Mouse (Mus musculus) limb, embryonic 14.5 days (tissue): ENCODE measurements at regions not wholly inside any gene's neighbourhood (a gene's known extent, or its start where the extent isn't known, plus 50 kb on each side); places are given as distances from the start of the nearest gene placed in this dataset.

Source experiments
- ATAC-seq: fragments of 200-750 bp; cut with Nextera tagmentation; 2 replicates; pipeline ENCODE4 v1.8.0; 2017; ENCODE audit warnings: low read depth, moderate number of reproducible peaks, moderate TSS enrichment; ENCODE audit not compliant: low FRiP score
- DNase-seq: peaks from one replicate; pipeline ENCODE4 v3.0.0-alpha.2; 2015; ENCODE audit warnings: low spot score
- H3K27ac ChIP-seq: fragments of 300-500 bp; sonication (generic); replicated peaks from 2 replicates; pipeline ENCODE4 v1.5.1; 2014; ENCODE audit warnings: low read depth, mild to moderate bottlenecking, low read length, moderate library complexity, mixed read lengths
- H3K27me3 ChIP-seq: fragments of 300-500 bp; sonication (generic); 2 replicates; pipeline ENCODE4 v1.6.1; 2014; ENCODE audit warnings: low read length, mixed read lengths; ENCODE audit not compliant: control insufficient read depth, insufficient read depth
- H3K36me3 ChIP-seq: fragments of 300-500 bp; sonication (generic); 2 replicates; pipeline ENCODE4 v1.6.1; 2014; ENCODE audit warnings: mild to moderate bottlenecking, low read length, moderate library complexity, mixed read lengths; ENCODE audit not compliant: control insufficient read depth, insufficient read depth
- H3K4me1 ChIP-seq: fragments of 300-500 bp; sonication (generic); 2 replicates; pipeline ENCODE4 v1.6.1; 2014; ENCODE audit warnings: antibody characterized with exemption, low read length, mixed read lengths; ENCODE audit not compliant: control insufficient read depth, insufficient read depth
- H3K4me2 ChIP-seq: fragments of 300-500 bp; sonication (generic); replicated peaks from 2 replicates; pipeline ENCODE4 v1.6.1; 2014; ENCODE audit warnings: low read depth, mild to moderate bottlenecking, low read length, moderate library complexity; ENCODE audit not compliant: severe bottlenecking
- H3K4me3 ChIP-seq: fragments of 300-500 bp; sonication (generic); replicated peaks from 2 replicates; pipeline ENCODE4 v1.5.1; 2014; ENCODE audit warnings: low read length
- H3K9ac ChIP-seq: fragments of 300-500 bp; sonication (generic); 2 replicates; pipeline ENCODE4 v1.6.1; 2014; ENCODE audit warnings: mild to moderate bottlenecking, low read depth, low read length, moderate library complexity; ENCODE audit not compliant: severe bottlenecking
- H3K9me3 ChIP-seq: fragments of 300-500 bp; sonication (generic); 2 replicates; pipeline ENCODE4 v1.6.1; 2016; ENCODE audit warnings: low read length; ENCODE audit not compliant: control insufficient read depth
- POLR2A ChIP-seq: fragments of 200-500 bp; IDR thresholded peaks from 2 replicates; pipeline ENCODE4 v1.8.0; 2012; ENCODE audit warnings: inconsistent platforms, mild to moderate bottlenecking, moderate library complexity, borderline replicate concordance; ENCODE audit not compliant: insufficient read depth, insufficient read length; ENCODE audit errors: extremely low read depth
- WGBS: fragments of 180-500 bp; shearing (Covaris S2); extraction: QIAGEN DNeasy Blood & Tissue Kit; methylation state at CpG from one replicate; pipeline ENCODE4 v1.1.7; 2014; 5-methylcytosine and 5-hydroxymethylcytosine counted together

- Histone ChIP-seq H3K4me3 (no peak overlapping the region), H3K27me3 (no peaks in the 10 kb centered on the region), H3K9me3 (no peaks in the 10 kb centered on the region), H3K4me2 (no peak overlapping the region), H3K9ac (no peak overlapping the region), H3K36me3 (no peaks in the 10 kb centered on the region), H3K27ac (no peak overlapping the region), H3K4me1 (no peaks in the 10 kb centered on the region)
- no peak for DNase-seq
- 51% methylated on average over 1 of the region's 1 CpGs for WGBS
- TF ChIP-seq POLR2A, result no peak
- no peak for ATAC-seq
These were observed 95.6 kb upstream of the Cdyl start for GRCm38 (mm10) chr13:35564006-35564405.

GRCm38 (mm10) chr13:35581616-35582015 lies 78.0 kb upstream of the Cdyl start:
- Histone ChIP-seq H3K9me3 (no peaks in the 10 kb centered on the region), H3K4me2 (no peak overlapping the region), H3K36me3 (no peaks in the 10 kb centered on the region), H3K9ac (no peak overlapping the region), H3K27me3 (no peaks in the 10 kb centered on the region), H3K4me1 (no peaks in the 10 kb centered on the region), H3K4me3 (no peak overlapping the region), H3K27ac (no peak overlapping the region)
- WGBS, result 14% methylated on average over 3 of the region's 3 CpGs
- no peak for TF ChIP-seq POLR2A
- ATAC-seq, result peak; percentile 83
- peak; percentile 66 for DNase-seq

- no peak overlapping the region for H3K9ac ChIP-seq
- no peak overlapping the region for H3K4me2 ChIP-seq
- DNase-seq (no peak), ATAC-seq (no peak)
- no peak for TF ChIP-seq POLR2A
- H3K9me3 ChIP-seq, result no peaks in the 10 kb centered on the region
- no peak overlapping the region for H3K4me3 ChIP-seq
- no peaks in the 10 kb centered on the region for H3K27me3 ChIP-seq
- no peaks in the 10 kb centered on the region for H3K4me1 ChIP-seq
- H3K36me3 ChIP-seq, result no peaks in the 10 kb centered on the region
- H3K27ac ChIP-seq, result no peak overlapping the region
- 97% methylated on average over 5 of the region's 5 CpGs for WGBS
These were observed 61.6 kb upstream of the Cdyl start for GRCm38 (mm10) chr13:35598003-35598402.

GRCm38 (mm10) chr13:35601560-35602135 lies 58.0 kb upstream of the Cdyl start:
- no peak for TF ChIP-seq POLR2A
- Histone ChIP-seq H3K36me3 (no peaks in the 10 kb centered on the region), H3K9ac (no peak overlapping the region), H3K4me2 (no peak overlapping the region), H3K4me1 (no peaks in the 10 kb centered on the region), H3K4me3 (no peak overlapping the region), H3K27ac (no peak overlapping the region), H3K27me3 (no peaks in the 10 kb centered on the region), H3K9me3 (no peaks in the 10 kb centered on the region)
- 89% methylated on average over 2 of the region's 2 CpGs for WGBS
- DNase-seq (no peak), ATAC-seq (no peak)

GRCm38 (mm10) chr13:35603080-35603479 lies 56.6 kb upstream of the Cdyl start:
- H3K27ac ChIP-seq, result no peak overlapping the region
- H3K4me3 ChIP-seq, result no peak overlapping the region
- no peaks in the 10 kb centered on the region for H3K9me3 ChIP-seq
- 93% methylated on average over 5 of the region's 5 CpGs for WGBS
- ATAC-seq (no peak), DNase-seq (no peak)
- no peak for TF ChIP-seq POLR2A
- no peaks in the 10 kb centered on the region for H3K36me3 ChIP-seq
- no peak overlapping the region for H3K9ac ChIP-seq
- no peak overlapping the region for H3K4me2 ChIP-seq
- no peaks in the 10 kb centered on the region for H3K27me3 ChIP-seq
- H3K4me1 ChIP-seq, result no peaks in the 10 kb centered on the region

GRCm38 (mm10) chr13:35604061-35604460 lies 55.6 kb upstream of the Cdyl start:
- 27% methylated on average over 1 of the region's 1 CpGs for WGBS

More at GRCm38 (mm10) chr13:35604061-35604460, 55.6 kb upstream of the Cdyl start:
- no peaks in the 10 kb centered on the region for H3K9me3 ChIP-seq
- H3K27me3 ChIP-seq, result no peaks in the 10 kb centered on the region
- no peak for TF ChIP-seq POLR2A
- no peak overlapping the region for H3K4me3 ChIP-seq
- peak; percentile 92 for ATAC-seq
- H3K27ac ChIP-seq, result no peak overlapping the region
- no peak overlapping the region for H3K9ac ChIP-seq
- H3K4me2 ChIP-seq, result no peak overlapping the region
- DNase-seq, result peak; percentile 90
- no peaks in the 10 kb centered on the region for H3K36me3 ChIP-seq
- no peaks in the 10 kb centered on the region for H3K4me1 ChIP-seq
